Mouse (Mus musculus): ENCODE measurements around the gene Rhbdf1. TPM values are rescaled to one million over a fixed set of nuclear protein-coding genes. Genes with fewer than 3 reads are reported as not detected.

Gene Rhbdf1
- polyA plus RNA-seq, 1 experiment from 2014 or later: 23.1 TPM

DNA sequence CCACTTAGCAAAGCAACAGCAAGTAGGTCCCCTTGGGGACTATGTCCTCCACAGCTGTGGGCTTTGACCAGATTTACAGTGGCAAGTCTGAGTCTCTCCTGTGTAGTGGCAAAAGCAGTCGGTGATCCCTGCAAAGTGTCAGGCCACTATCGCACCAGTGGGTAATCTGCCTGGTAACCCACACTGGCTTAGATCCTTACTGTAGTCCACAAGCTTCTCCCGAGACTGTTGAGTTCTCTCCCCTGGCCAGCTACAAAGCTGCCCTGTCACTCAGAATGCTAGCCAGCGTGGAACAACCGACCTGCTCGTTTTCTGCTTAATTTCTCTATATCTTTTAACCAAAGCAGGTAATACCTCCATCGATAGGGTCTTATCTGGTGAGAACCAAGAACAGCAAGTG, 61.8 kb downstream of the Rhbdf1 start:
- no peaks in the 10 kb centered on the region for H3K9me3 ChIP-seq (ENCODE audit: control insufficient read depth, low read length)
- whole genome bisulfite sequencing: 84% methylated on average over 7 of the region's 7 CpGs
- no peak for DNase-seq (ENCODE audit: low spot score)

More for the DNA sequence above, 61.8 kb downstream of the Rhbdf1 start:
- Histone ChIP-seq H3K4me3 (ENCODE audit: low read depth, low read length) (no peak overlapping the region), H3K4me1 (ENCODE audit: control insufficient read depth, insufficient read depth, low read length) (no peaks in the 10 kb centered on the region), H3K4me2 (ENCODE audit: low read depth, severe bottlenecking) (no peak overlapping the region), H3K9ac (ENCODE audit: low read length) (no peak overlapping the region), H3K36me3 (ENCODE audit: control insufficient read depth, insufficient read depth, low read length) (no peaks in the 10 kb centered on the region), H3K27ac (replicated peaks; ENCODE audit: low read depth, low read length) (no peak overlapping the region), H3K27me3 (ENCODE audit: control insufficient read depth, insufficient read depth, low read length) (0 out of 2 replicates have a peak, but pooled peaks cover 2% of the 10 kb centered on the region)
- ATAC-seq (ENCODE audit: insufficient number of reproducible peaks, low FRiP score, low TSS enrichment, low read depth): no peak

Other genes with a start within 250 kb of the Rhbdf1 start
- 1.5 and 1.9 TPM in 2 replicates for gene Nsg2, start 221.8 kb downstream of the Rhbdf1 start, polyA plus RNA-seq (2014; fragmentation: Nextera tagmentation; extraction: Ambion mirVana)
- gene Il9r, start 22.0 kb downstream of the Rhbdf1 start, polyA plus RNA-seq (2014; fragmentation: Nextera tagmentation; extraction: Ambion mirVana): not detected in 2 replicates
- 106 and 108 TPM in 2 replicates for gene Snrnp25, start 16.9 kb downstream of the Rhbdf1 start, polyA plus RNA-seq (2014; fragmentation: Nextera tagmentation; extraction: Ambion mirVana)
- 37.8 and 39.9 TPM in 2 replicates for gene Mpg, start 4.2 kb upstream of the Rhbdf1 start, polyA plus RNA-seq (2014; fragmentation: Nextera tagmentation; extraction: Ambion mirVana)
- 30.6 and 42.0 TPM in 2 replicates for gene Nprl3, start 45.4 kb upstream of the Rhbdf1 start, polyA plus RNA-seq (2014; fragmentation: Nextera tagmentation; extraction: Ambion mirVana)
- gene Hba-x, start 54.1 kb upstream of the Rhbdf1 start, polyA plus RNA-seq (2014; fragmentation: Nextera tagmentation; extraction: Ambion mirVana): 2,383 and 2,443 TPM in 2 replicates
- gene Hba-a1, start 61.2 kb upstream of the Rhbdf1 start, polyA plus RNA-seq (2014; fragmentation: Nextera tagmentation; extraction: Ambion mirVana): 2,022 and 2,164 TPM in 2 replicates
- 4.0 and 4.9 TPM in 2 replicates for gene Hbq1b, start 64.7 kb upstream of the Rhbdf1 start, polyA plus RNA-seq (2014; fragmentation: Nextera tagmentation; extraction: Ambion mirVana)
- 3,858 and 4,243 TPM in 2 replicates for gene Hba-a2, start 74.2 kb upstream of the Rhbdf1 start, polyA plus RNA-seq (2014; fragmentation: Nextera tagmentation; extraction: Ambion mirVana)
- gene Hbq1a, start 77.8 kb upstream of the Rhbdf1 start, polyA plus RNA-seq (2014; fragmentation: Nextera tagmentation; extraction: Ambion mirVana): not detected in 2 replicates
- gene Sh3pxd2b, start 125.5 kb upstream of the Rhbdf1 start, polyA plus RNA-seq (2014; fragmentation: Nextera tagmentation; extraction: Ambion mirVana): 25.5 and 27.8 TPM in 2 replicates
- gene Ubtd2, start 233.1 kb upstream of the Rhbdf1 start, polyA plus RNA-seq (2014; fragmentation: Nextera tagmentation; extraction: Ambion mirVana): 91.4 and 94.8 TPM in 2 replicates